Mouse (Mus musculus): ENCODE data around the gene Olfr1315-ps1. TPM values are rescaled to one million over a fixed set of nuclear protein-coding genes. Genes with fewer than 3 reads are reported as not detected.

Olfr1315-ps1 gene
- polyA plus RNA-seq (2016; fragmentation: Nextera tagmentation; extraction: Ambion mirVana): not detected in 2 replicates

DNA sequence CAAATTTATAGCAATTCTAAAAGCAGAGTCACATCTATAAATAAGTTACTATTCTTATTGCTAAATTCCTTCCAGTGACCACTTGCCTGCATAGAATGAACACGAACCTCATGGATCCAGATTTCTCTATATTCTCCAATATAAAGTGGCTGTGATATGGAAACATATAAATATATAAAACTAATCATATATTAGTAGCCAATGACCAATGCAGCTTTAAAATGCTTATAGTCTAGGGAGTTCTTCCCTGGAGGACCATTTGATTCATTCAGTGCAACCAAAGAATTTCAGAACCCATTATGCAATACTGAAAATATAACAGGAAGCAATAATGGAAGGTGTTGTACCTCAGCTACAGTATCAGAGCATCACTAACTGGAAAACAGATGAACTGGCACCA, at the start of gene Olfr1315-ps1:
Gene Olfr1315-ps1, minus strand, starts transcription at position 101 of the 400 bp plus-strand sequence.
- WGBS: 74% methylated on average over 1 of the region's 1 CpGs
- Histone ChIP-seq H3K27me3 (ENCODE audit: insufficient read depth, poor library complexity, severe bottlenecking) (no peaks in the 10 kb centered on the region), H3K36me3 (no peaks in the 10 kb centered on the region), H3K27ac (no peak within 1 kb of the TSS), H3K4me1 (replicated peaks) (no peaks in the 10 kb centered on the region), H3K9me3 (no peaks in the 10 kb centered on the region), H3K4me3 (no peak within 1 kb of the TSS)
- DNase-seq (ENCODE audit: low spot score): no peak

DNA sequence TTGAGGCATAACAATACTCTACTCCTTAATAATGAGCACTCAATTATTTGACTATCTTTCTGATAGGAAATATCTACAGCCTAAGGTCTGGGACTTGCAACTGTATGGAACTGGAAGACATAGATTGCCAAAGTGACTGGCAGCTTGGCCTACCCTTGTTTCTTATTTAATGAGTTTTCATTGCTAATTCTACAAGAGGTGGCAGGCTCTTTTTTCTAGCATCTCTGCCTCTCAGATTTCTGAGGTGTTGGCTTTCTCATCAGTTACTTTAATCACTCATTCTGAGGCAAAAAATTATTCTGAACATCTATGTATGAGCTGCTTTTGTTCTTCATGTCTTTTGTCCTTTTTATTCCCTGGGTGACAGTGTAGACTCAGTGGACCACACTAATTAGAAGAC, 38.7 kb upstream of the Olfr1315-ps1 start, which contains the start of gene Olfr1318:
Gene Olfr1318, plus strand, starts transcription at position 301 of the 400 bp plus-strand sequence.
- DNase-seq (ENCODE audit: low spot score): no peak

DNA sequence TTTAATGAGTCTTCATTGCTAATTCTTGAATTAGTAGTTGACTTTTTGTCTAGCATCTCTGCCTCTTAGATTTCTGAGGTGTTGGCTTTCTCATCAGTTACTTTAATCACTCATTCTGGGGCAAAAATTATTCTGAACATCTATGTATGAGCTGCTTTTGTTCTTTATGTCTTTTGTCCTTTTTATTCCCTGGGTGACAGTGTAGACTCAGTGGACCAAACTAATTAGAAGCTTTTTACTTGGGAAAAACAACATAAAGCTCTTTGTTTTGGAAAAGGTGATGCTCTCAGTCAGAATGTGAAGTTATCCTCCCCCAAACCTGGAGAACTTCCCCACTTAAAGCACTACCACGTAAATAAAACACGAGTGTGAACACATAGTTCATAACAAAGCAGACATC, 24.8 kb upstream of the Olfr1315-ps1 start, which contains the start of gene Olfr1317:
Gene Olfr1317, plus strand, starts transcription at position 301 of the 400 bp plus-strand sequence.
- Histone ChIP-seq H3K9me3 (no peaks in the 10 kb centered on the region), H3K27me3 (ENCODE audit: insufficient read depth, poor library complexity, severe bottlenecking) (no peaks in the 10 kb centered on the region), H3K4me3 (no peak within 1 kb of the TSS), H3K27ac (no peak within 1 kb of the TSS), H3K36me3 (no peaks in the 10 kb centered on the region), H3K4me1 (replicated peaks) (no peaks in the 10 kb centered on the region)
- no peak for DNase-seq (ENCODE audit: low spot score)
- 84% methylated on average over 2 of the region's 2 CpGs for WGBS

More for the DNA sequence above, 38.7 kb upstream of the Olfr1315-ps1 start, which contains the start of gene Olfr1318:
- H3K27me3 ChIP-seq (ENCODE audit: insufficient read depth, poor library complexity, severe bottlenecking): no peaks in the 10 kb centered on the region
- H3K4me1 ChIP-seq (replicated peaks): no peaks in the 10 kb centered on the region
- H3K4me3 ChIP-seq: no peak within 1 kb of the TSS
- H3K27ac ChIP-seq: no peak within 1 kb of the TSS
- H3K9me3 ChIP-seq: no peaks in the 10 kb centered on the region
- H3K36me3 ChIP-seq: no peaks in the 10 kb centered on the region

DNA sequence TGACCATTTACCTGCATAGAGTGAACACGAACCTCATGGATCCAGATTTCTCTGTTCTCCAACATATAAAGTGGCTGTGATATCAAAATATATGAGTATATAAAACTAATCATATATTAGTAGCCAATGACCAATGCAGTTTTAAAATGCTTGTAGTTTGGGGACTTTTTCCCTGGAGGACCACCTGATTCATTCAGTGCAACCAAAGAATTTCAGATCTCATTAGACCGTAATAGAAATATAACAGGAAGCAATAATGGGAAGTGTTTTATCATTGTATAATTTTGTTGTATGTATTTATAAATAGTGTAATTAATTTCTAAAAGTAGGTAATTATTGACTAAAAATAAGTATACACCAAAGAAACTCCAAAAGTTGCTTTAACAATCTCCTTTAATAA, 19.6 kb upstream of the Olfr1315-ps1 start, which contains the start of gene Olfr1316:
Gene Olfr1316, minus strand, starts transcription at position 101 of the 400 bp plus-strand sequence.
- H3K9me3 ChIP-seq: no peaks in the 10 kb centered on the region
- no peaks in the 10 kb centered on the region for H3K4me1 ChIP-seq (replicated peaks)
- no peaks in the 10 kb centered on the region for H3K27me3 ChIP-seq (ENCODE audit: insufficient read depth, poor library complexity, severe bottlenecking)
- DNase-seq (ENCODE audit: low spot score): no peak
- no peak within 1 kb of the TSS for H3K4me3 ChIP-seq
- H3K27ac ChIP-seq: no peak within 1 kb of the TSS
- WGBS: 87% methylated on average over 2 of the region's 2 CpGs
- H3K36me3 ChIP-seq: no peaks in the 10 kb centered on the region

DNA sequence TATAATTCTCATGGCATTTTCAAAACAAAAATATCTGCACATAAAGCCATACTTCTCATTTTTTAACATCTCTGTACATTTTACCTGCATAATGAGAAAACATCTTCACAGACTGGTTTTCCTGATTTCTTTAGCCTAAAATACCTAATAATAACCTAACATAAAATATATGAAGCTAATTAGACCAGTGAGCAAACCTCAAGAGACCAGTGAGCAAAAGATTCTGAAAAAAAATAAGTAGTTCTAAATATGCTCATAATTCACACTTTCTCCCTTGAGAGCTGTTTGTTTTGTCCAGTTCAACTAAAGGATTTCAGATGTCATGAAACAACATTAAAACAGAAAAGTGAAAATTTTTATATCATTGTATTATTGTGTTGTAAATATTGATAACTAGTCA, 18.6 kb downstream of the Olfr1315-ps1 start, which contains the start of gene Olfr1314:
Gene Olfr1314, minus strand, starts transcription at position 101 of the 400 bp plus-strand sequence.
- no peaks in the 10 kb centered on the region for H3K36me3 ChIP-seq

DNA sequence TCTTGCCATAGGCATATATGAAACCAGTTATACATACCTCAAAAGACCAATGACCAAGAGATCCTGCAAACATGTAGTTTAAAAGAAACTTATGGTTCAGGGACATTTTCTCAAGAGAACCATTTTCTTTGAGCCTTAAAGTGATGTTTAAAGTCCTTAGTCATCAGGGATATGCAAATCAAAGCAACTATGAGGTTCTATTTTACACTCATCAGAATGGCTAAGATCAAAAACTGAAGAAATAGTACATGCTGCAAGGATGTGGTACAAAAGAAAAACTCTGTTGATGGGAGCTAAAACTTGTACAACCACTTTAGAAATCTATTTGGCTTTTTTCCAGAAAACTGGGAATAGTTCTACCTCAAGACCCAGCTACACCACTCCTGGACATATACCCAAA, 37.5 kb downstream of the Olfr1315-ps1 start, which contains the start of gene Olfr1313:
Gene Olfr1313, minus strand, starts transcription at position 101 of the 400 bp plus-strand sequence.
- Histone ChIP-seq H3K27ac (no peak within 1 kb of the TSS), H3K4me1 (replicated peaks) (no peaks in the 10 kb centered on the region), H3K9me3 (no peaks in the 10 kb centered on the region), H3K4me3 (no peak within 1 kb of the TSS), H3K36me3 (no peaks in the 10 kb centered on the region), H3K27me3 (ENCODE audit: insufficient read depth, poor library complexity, severe bottlenecking) (no peaks in the 10 kb centered on the region)
- no peak for DNase-seq (ENCODE audit: low spot score)

More for the DNA sequence above, 18.6 kb downstream of the Olfr1315-ps1 start, which contains the start of gene Olfr1314:
- H3K4me3 ChIP-seq: no peak within 1 kb of the TSS
- H3K4me1 ChIP-seq (replicated peaks): no peaks in the 10 kb centered on the region
- no peak within 1 kb of the TSS for H3K27ac ChIP-seq
- H3K9me3 ChIP-seq: no peaks in the 10 kb centered on the region
- DNase-seq (ENCODE audit: low spot score): no peak
- no peaks in the 10 kb centered on the region for H3K27me3 ChIP-seq (ENCODE audit: insufficient read depth, poor library complexity, severe bottlenecking)

Other genes starting within 250 kb of the Olfr1315-ps1 start
- gene Olfr1305, start 238.3 kb downstream of the Olfr1315-ps1 start, polyA plus RNA-seq (2016; fragmentation: Nextera tagmentation; extraction: Ambion mirVana): not detected in 2 replicates
- not detected in 2 replicates for gene Olfr1306, start 199.2 kb downstream of the Olfr1315-ps1 start, polyA plus RNA-seq (2016; fragmentation: Nextera tagmentation; extraction: Ambion mirVana)
- gene Olfr1307, start 166.0 kb downstream of the Olfr1315-ps1 start, polyA plus RNA-seq (2016; fragmentation: Nextera tagmentation; extraction: Ambion mirVana): not detected in 2 replicates
- gene Olfr1308, start 150.5 kb downstream of the Olfr1315-ps1 start, polyA plus RNA-seq (2016; fragmentation: Nextera tagmentation; extraction: Ambion mirVana): not detected in 2 replicates
- gene Olfr1309, start 125.2 kb downstream of the Olfr1315-ps1 start, polyA plus RNA-seq (2016; fragmentation: Nextera tagmentation; extraction: Ambion mirVana): not detected in 2 replicates
- not detected in 2 replicates for gene Olfr1310, start 102.7 kb downstream of the Olfr1315-ps1 start, polyA plus RNA-seq (2016; fragmentation: Nextera tagmentation; extraction: Ambion mirVana)
- gene Olfr1311, start 91.0 kb downstream of the Olfr1315-ps1 start, polyA plus RNA-seq (2016; fragmentation: Nextera tagmentation; extraction: Ambion mirVana): not detected in 2 replicates
- gene Olfr1312, start 65.2 kb downstream of the Olfr1315-ps1 start, polyA plus RNA-seq (2016; fragmentation: Nextera tagmentation; extraction: Ambion mirVana): not detected in 2 replicates
- gene Olfr1313, start 37.6 kb downstream of the Olfr1315-ps1 start, polyA plus RNA-seq (2016; fragmentation: Nextera tagmentation; extraction: Ambion mirVana): not detected in 2 replicates
- not detected in 2 replicates for gene Olfr1314, start 18.7 kb downstream of the Olfr1315-ps1 start, polyA plus RNA-seq (2016; fragmentation: Nextera tagmentation; extraction: Ambion mirVana)
- gene Olfr1316, start 19.5 kb upstream of the Olfr1315-ps1 start, polyA plus RNA-seq (2016; fragmentation: Nextera tagmentation; extraction: Ambion mirVana): not detected in 2 replicates
- gene Olfr1317, start 24.9 kb upstream of the Olfr1315-ps1 start, polyA plus RNA-seq (2016; fragmentation: Nextera tagmentation; extraction: Ambion mirVana): not detected in 2 replicates
- gene Olfr1318, start 38.8 kb upstream of the Olfr1315-ps1 start, polyA plus RNA-seq (2016; fragmentation: Nextera tagmentation; extraction: Ambion mirVana): not detected in 2 replicates
- gene Lpcat4, start 124.0 kb upstream of the Olfr1315-ps1 start, polyA plus RNA-seq (2016; fragmentation: Nextera tagmentation; extraction: Ambion mirVana): 13.3 and 14.8 TPM in 2 replicates
- gene Nutm1, start 143.9 kb upstream of the Olfr1315-ps1 start, polyA plus RNA-seq (2016; fragmentation: Nextera tagmentation; extraction: Ambion mirVana): not detected in 2 replicates
- gene Nop10, start 146.5 kb upstream of the Olfr1315-ps1 start, polyA plus RNA-seq (2016; fragmentation: Nextera tagmentation; extraction: Ambion mirVana): 178 and 208 TPM in 2 replicates
- gene Slc12a6, start 150.4 kb upstream of the Olfr1315-ps1 start, polyA plus RNA-seq (2016; fragmentation: Nextera tagmentation; extraction: Ambion mirVana): 8.7 and 11.2 TPM in 2 replicates
- gene Gm21985, start 150.9 kb upstream of the Olfr1315-ps1 start, polyA plus RNA-seq (2016; fragmentation: Nextera tagmentation; extraction: Ambion mirVana): not detected in 2 replicates